Mouse (Mus musculus) midbrain, postnatal 0 days (tissue): ENCODE data around the gene Gpr27. TPM values are rescaled to one million over a fixed set of nuclear protein-coding genes. Genes with fewer than 3 reads are reported as not detected.

ENCODE experiments used
- ATAC-seq: fragments of 200-750 bp; cut with Nextera tagmentation; 2 replicates; pipeline ENCODE4 v1.8.0; 2017; ENCODE audit warnings: moderate number of reproducible peaks, mild to moderate bottlenecking, moderate TSS enrichment, moderate library complexity; ENCODE audit not compliant: low FRiP score
- DNase-seq: peaks from one replicate; pipeline ENCODE4 v3.0.0-alpha.2; 2015; ENCODE audit warnings: low spot score
- H3K27ac ChIP-seq: fragments of 300-500 bp; sonication (generic); 2 replicates; pipeline ENCODE4 v1.5.1; 2014; ENCODE audit warnings: low read depth, mild to moderate bottlenecking, low read length, mixed read lengths
- H3K27me3 ChIP-seq: fragments of 300-500 bp; sonication (generic); 2 replicates; pipeline ENCODE4 v1.6.1; 2014; ENCODE audit warnings: low read length, control low read depth, mixed read lengths; ENCODE audit not compliant: insufficient read depth
- H3K36me3 ChIP-seq: fragments of 300-500 bp; sonication (generic); 2 replicates; pipeline ENCODE4 v1.6.1; 2014; ENCODE audit warnings: low read length, control low read depth, mixed read lengths; ENCODE audit not compliant: insufficient read depth
- H3K4me1 ChIP-seq: fragments of 300-500 bp; sonication (generic); 2 replicates; pipeline ENCODE4 v1.6.1; 2014; ENCODE audit warnings: mild to moderate bottlenecking, control low read depth, antibody characterized with exemption, low read length, mixed read lengths; ENCODE audit not compliant: insufficient read depth
- H3K4me2 ChIP-seq: fragments of 300-500 bp; sonication (generic); 2 replicates; pipeline ENCODE4 v1.6.1; 2014; ENCODE audit warnings: low read depth, mild to moderate bottlenecking, low read length, mixed read lengths; ENCODE audit not compliant: poor library complexity, severe bottlenecking
- H3K4me3 ChIP-seq: fragments of 300-500 bp; sonication (generic); 2 replicates; pipeline ENCODE4 v1.5.1; 2014; ENCODE audit warnings: low read depth, mild to moderate bottlenecking, low read length, moderate library complexity
- H3K9ac ChIP-seq: fragments of 300-500 bp; sonication (generic); replicated peaks from 2 replicates; pipeline ENCODE4 v1.6.1; 2014; ENCODE audit warnings: mild to moderate bottlenecking, low read length, moderate library complexity, mixed read lengths; ENCODE audit not compliant: poor library complexity, severe bottlenecking
- H3K9me3 ChIP-seq: fragments of 300-500 bp; sonication (generic); 2 replicates; pipeline ENCODE4 v1.6.1; 2016; ENCODE audit warnings: low read length, control low read depth
- CTCF ChIP-seq: IDR thresholded peaks from 2 replicates; pipeline ENCODE4 v1.5.1; 2016; ENCODE audit warnings: antibody characterized with exemption, mild to moderate bottlenecking
- WGBS: fragments of 180-500 bp; shearing (Covaris S2); extraction: QIAGEN DNeasy Blood & Tissue Kit; methylation state at CpG from one replicate; pipeline ENCODE4 v1.1.7; 2014; 5-methylcytosine and 5-hydroxymethylcytosine counted together
- polyA plus RNA-seq: library from polyadenylated mRNA; unstranded; fragments of >200 nt; fragmentation: Nextera tagmentation; extraction: Ambion mirVana; gene quantifications from 2 replicates; pipeline ENCODE4 v1.2.1, GENCODE M21; 2015
- total RNA-seq: library from RNA; depleted of rRNA; stranded (reverse); fragments of >200 nt; gene quantifications from 2 replicates; pipeline ENCODE4 v1.2.3, GENCODE M21; 2014; rRNA removed

The Gpr27 gene
- 110 and 114 TPM in 2 replicates for total RNA-seq
- polyA plus RNA-seq: 26.0 and 27.8 TPM in 2 replicates

DNA sequence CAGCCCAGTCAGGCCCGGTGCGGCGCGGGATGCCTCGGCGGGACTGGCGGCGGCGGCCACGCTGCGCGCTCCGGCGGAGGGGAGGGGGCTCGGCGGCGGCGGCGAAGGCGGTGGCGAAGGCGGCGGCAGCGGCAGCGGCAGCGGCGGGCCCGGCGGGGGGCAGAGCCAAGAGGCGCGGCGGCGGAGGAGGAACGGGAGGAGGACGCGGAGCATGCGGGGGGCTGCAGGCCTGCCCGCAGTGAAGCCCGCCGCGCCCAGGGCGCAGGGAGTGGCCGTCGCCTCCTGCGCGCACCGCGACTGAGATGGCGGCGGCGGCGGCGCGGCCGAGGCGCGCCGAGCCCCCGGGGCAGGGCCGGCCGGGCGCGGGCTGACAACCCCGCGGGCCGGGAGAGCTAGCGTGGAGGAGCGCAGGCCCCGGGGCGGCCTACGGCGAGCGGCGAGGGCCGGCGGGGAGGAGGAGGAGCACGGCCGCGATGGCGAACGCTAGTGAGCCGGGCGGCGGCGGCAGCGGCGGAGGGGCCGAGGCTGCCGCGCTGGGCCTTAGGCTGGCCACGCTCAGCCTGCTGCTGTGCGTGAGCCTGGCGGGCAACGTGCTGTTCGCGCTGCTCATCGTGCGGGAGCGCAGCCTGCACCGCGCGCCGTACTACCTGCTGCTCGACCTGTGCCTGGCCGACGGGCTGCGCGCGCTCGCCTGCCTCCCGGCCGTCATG, at the start of gene Gpr27:
TSS of gene Gpr27 (plus strand) at position 474 of the 710 bp plus-strand sequence.
- Histone ChIP-seq H3K4me2 (peak within 1 kb of the TSS; percentile 89), H3K27ac (peak within 1 kb of the TSS; percentile 91), H3K4me1 (peaks cover 14% of the 10 kb centered on the region), H3K36me3 (no peaks in the 10 kb centered on the region), H3K9me3 (no peaks in the 10 kb centered on the region), H3K4me3 (peak within 1 kb of the TSS; percentile 79), H3K27me3 (no peaks in the 10 kb centered on the region), H3K9ac (peak within 1 kb of the TSS; percentile 95)
- peak; percentile 84 for ATAC-seq
- peak; percentile 48 for DNase-seq
- no peak for TF ChIP-seq CTCF
- 0% methylated on average over 22 of the region's 112 CpGs for WGBS

GRCm38 (mm10) chr6:99643439-99644199, 48.9 kb upstream of the Gpr27 start:
- Histone ChIP-seq H3K4me2 (no peak overlapping the region), H3K4me1 (no peaks in the 10 kb centered on the region), H3K27me3 (no peaks in the 10 kb centered on the region), H3K36me3 (0 out of 2 replicates have a peak, but pooled peaks cover 4% of the 10 kb centered on the region), H3K27ac (no peak overlapping the region), H3K9ac (no peak overlapping the region), H3K9me3 (no peaks in the 10 kb centered on the region), H3K4me3 (no peak overlapping the region)
- TF ChIP-seq CTCF: no peak
- DNase-seq: no peak
- 61% methylated on average over 10 of the region's 10 CpGs for WGBS
- ATAC-seq: no peak

GRCm38 (mm10) chr6:99644386-99644785, 48.1 kb upstream of the Gpr27 start:
- Histone ChIP-seq H3K4me2 (no peak overlapping the region), H3K4me1 (no peaks in the 10 kb centered on the region), H3K27ac (no peak overlapping the region), H3K9me3 (no peaks in the 10 kb centered on the region), H3K27me3 (no peaks in the 10 kb centered on the region), H3K9ac (no peak overlapping the region), H3K4me3 (no peak overlapping the region), H3K36me3 (0 out of 2 replicates have a peak, but pooled peaks cover 4% of the 10 kb centered on the region)
- TF ChIP-seq CTCF: no peak
- DNase-seq (no peak), ATAC-seq (no peak)
- 86% methylated on average over 5 of the region's 5 CpGs for WGBS

- no peak overlapping the region for H3K27ac ChIP-seq
- 0 out of 2 replicates have a peak, but pooled peaks cover under 1% of the 10 kb centered on the region for H3K36me3 ChIP-seq
- ATAC-seq (no peak), DNase-seq (no peak)
- no peak overlapping the region for H3K4me3 ChIP-seq
- no peaks in the 10 kb centered on the region for H3K27me3 ChIP-seq
- TF ChIP-seq CTCF: no peak
- H3K4me1 ChIP-seq: no peaks in the 10 kb centered on the region
- 92% methylated on average over 5 of the region's 5 CpGs for WGBS
- H3K4me2 ChIP-seq: no peak overlapping the region
- H3K9ac ChIP-seq: no peak overlapping the region
- H3K9me3 ChIP-seq: no peaks in the 10 kb centered on the region
Observed at GRCm38 (mm10) chr6:99644876-99645275, 47.6 kb upstream of the Gpr27 start.

DNA sequence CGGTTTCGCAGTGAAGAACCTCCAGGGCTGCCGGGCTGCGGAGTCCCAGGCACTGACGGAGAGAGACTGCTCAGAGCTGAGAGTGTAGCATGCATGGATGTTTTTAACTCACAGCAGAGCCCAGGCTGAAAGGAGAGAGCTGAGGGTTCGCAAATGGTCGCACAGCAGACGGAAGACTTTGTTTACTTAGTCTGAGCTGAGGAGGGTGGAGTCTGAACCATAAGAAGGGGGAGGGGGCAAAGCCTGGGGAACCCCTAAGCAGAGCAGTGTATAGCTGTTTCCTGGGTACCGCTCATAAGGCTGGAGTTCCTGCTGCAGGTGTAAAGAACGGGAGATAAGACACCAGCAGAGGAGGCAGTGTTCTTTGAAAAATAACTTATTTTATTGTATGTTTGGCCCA, 46.1 kb upstream of the Gpr27 start:
- H3K4me3 ChIP-seq: no peak overlapping the region
- WGBS: 78% methylated on average over 10 of the region's 10 CpGs
- DNase-seq (no peak), ATAC-seq (no peak)
- no peak for TF ChIP-seq CTCF
- H3K4me2 ChIP-seq: no peak overlapping the region
- no peaks in the 10 kb centered on the region for H3K36me3 ChIP-seq
- no peak overlapping the region for H3K27ac ChIP-seq
- H3K27me3 ChIP-seq: no peaks in the 10 kb centered on the region
- H3K9me3 ChIP-seq: no peaks in the 10 kb centered on the region
- H3K9ac ChIP-seq: no peak overlapping the region
- no peaks in the 10 kb centered on the region for H3K4me1 ChIP-seq

GRCm38 (mm10) chr6:99649307-99649706, 43.2 kb upstream of the Gpr27 start:
- WGBS: 64% methylated on average over 2 of the region's 2 CpGs

More at GRCm38 (mm10) chr6:99649307-99649706, 43.2 kb upstream of the Gpr27 start:
- ATAC-seq (no peak), DNase-seq (no peak)
- H3K9me3 ChIP-seq: no peaks in the 10 kb centered on the region
- H3K36me3 ChIP-seq: no peaks in the 10 kb centered on the region
- TF ChIP-seq CTCF: no peak
- no peak overlapping the region for H3K9ac ChIP-seq
- H3K27ac ChIP-seq: no peak overlapping the region
- no peak overlapping the region for H3K4me2 ChIP-seq
- no peak overlapping the region for H3K4me3 ChIP-seq
- H3K27me3 ChIP-seq: no peaks in the 10 kb centered on the region
- H3K4me1 ChIP-seq: no peaks in the 10 kb centered on the region
